Mouse (Mus musculus) thymus, postnatal 4 days (tissue): Measurements from ENCODE around the gene Fabp3.

Experiments used
- DNase-seq: peaks from one replicate; pipeline ENCODE4 v3.0.0; 2021

Gene Fabp3

DNA sequence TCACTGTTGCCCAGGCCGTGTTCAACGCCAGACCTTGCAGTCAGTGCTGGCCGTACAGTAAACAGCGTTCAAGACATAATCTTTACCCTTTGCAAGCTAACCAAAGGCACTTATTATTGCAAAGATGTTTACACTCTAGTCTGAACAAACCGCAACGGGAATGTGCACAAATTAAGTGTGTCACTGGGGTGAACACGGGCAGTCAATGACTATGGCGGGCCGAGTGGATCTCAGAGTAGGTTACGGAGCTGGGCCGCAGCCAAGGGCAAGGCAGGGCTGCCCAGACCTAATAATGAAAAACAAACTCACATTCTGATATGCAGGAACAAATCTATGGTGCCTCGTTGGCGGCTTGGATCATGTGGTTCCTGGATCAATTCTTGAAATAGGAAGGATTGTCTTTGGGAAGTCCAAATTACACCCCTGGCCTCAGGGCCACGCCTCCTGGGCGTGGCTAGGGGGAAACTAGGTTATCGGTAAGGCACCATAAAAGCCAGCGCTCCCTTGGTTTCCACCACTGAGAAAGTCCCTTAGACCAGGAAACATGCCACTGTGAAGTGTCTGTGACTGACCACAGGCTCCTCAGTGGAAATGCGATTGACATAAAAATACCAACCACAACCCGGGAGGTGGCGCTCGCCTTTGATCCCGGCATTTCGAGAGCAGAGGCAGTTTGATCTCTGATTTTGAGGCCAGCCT, 13.2 kb upstream of the Fabp3 start:
- no peak for DNase-seq

DNA sequence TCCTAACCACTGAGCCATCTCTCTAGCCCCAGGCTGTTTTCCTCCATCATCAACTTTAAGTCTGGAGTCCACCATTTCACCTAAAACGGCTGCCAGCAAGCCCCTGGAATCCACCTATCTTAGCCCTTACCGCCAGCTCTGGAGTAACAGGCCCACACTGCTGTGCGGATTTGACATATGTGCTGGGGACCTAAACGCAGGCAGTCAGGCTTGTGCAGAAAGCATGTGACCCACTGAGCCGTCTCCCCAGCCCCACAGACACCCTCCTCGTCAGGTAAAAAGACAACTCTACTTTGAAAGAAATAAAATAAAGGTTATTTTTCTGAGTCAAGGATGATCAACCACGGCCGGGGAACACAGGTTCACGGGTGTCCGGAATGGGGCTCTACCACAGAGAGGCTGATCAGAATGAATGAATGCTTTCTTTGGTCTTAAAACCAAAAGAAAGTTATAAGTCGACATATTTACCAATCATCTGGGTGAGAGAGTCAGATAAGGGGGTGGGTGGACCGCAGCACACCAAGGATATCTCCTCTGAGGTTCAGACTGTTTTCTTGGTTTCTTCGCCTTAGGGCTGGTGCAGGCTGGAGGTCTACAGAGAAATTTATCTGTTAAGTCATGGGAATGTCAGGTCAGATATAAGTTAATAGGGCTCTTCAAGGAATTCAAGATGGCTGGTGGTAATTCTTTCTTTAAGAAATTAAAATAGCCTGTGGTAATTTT, 12.0 kb upstream of the Fabp3 start:
- no peak for DNase-seq

DNA sequence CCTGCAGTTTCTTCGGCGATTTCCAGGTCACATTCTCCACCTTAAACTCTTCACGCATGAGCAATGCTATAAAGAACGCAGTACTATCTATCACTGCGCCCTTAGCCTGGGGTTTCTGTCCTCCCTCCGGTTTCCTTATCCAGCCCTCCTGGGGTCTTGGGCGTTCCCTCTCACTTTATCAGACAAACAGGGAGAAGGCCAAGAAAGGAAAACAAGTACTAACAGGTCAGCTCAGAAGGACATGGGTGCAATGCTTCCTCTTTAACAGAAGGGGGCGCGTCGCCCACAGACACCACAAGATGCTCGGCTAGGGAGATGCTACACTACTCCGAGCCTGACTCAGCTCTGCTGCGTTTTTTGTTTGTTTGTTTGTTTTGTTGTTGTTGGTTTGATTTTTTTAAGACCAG, 11.3 kb upstream of the Fabp3 start:
- DNase-seq = no peak

DNA sequence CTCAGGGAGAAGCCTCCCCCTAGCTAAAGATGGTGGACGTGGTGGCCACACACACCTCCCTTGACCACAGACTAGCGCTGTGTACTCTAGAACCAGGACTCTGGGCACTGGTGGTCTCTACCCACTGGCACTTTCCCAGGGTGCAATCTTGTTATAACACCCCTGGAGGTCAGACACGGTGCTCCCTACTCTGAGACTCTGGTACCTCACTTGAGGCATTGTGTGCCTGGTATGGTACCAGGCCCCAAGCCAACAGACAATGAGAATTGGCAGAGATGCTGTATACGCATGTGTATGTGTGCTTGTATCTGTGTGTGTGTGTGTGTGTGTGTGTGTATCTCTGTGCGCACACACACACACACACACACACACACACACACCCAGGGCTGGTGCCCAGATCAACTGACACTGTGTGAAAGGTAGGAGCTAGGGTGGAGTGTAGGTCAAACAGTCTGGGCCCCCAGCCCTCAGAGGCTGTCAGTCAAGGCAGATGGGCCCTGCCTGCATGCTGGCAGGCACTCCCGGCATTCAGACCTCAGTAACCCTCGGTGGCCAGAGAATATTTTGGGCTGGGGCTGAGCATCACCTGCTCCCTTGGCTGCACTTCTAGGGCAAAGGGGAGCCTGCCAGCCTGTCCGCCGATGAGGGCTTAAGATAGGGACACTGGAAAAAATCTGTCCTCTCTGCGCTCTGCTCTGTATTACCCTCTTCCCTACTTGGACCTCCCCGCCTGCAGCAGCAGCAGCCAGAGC, 9.3 kb upstream of the Fabp3 start:
- DNase-seq = no peak

DNA sequence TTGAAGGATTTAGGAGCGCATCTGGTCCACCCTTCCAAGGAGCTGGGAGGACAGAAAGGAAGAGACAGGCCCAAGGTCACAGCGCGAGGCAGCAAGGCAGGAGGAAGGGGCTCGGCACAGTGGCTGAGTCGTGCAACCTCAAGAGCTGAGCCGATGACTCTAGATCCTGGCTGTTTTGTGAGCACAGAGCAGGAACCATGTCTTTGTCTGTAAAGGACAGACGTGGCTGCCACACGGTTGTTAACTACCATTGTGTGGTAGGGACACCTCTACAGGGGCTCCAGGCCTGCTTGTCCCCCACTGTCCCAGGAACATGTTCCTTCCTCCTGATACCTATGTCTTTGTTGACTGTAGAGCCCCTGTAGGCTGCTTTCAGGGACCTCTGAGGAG, 8.8 kb upstream of the Fabp3 start:
- no peak for DNase-seq

DNA sequence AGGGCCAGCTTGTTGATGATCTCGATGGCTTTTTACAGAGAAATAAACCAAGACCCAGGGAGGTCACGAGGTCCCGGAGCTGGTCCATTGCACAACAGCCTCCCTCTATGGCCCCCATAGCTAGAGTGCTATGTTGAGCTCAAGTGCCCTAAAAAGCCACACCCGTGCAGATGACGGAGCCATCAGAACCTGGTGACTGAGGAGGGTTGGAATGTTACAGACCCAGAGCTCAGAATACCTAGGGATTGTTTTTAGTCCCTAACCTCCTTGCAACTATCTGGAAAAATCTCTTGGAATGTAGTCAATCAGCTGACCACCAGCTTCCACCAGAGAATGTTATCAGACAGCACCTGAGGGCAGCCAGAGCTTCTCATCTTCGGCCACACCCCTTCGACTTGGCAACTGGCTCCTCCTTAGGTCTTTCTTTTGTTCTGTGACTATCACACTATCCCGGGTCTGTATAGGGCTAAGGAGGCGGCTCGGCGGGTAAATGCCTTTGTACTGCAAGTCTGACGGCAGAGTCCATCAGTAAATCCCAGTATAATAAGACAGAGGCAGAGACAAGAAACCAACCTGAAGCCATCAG, 6.0 kb upstream of the Fabp3 start:
- no peak for DNase-seq

DNA sequence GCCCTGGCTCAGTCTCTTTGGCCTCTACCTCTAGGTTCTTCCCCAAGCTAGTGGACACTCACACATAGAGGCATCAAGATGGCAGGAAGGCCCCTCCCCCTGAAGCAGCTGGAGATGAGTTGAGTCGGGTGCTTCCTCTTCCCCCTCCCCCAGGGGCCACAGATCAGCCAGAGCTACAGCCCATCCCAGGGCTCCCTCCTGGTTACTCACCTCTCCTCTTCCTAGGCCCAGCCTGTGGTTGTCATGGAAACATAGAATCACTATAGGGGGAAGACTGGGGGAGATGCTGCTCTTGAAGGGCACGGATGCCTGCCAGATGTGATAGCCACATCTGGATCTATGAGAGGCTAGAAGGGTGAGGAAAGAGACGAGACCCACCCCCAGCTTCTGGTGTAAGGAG, 3.6 kb upstream of the Fabp3 start:
- DNase-seq = no peak

DNA sequence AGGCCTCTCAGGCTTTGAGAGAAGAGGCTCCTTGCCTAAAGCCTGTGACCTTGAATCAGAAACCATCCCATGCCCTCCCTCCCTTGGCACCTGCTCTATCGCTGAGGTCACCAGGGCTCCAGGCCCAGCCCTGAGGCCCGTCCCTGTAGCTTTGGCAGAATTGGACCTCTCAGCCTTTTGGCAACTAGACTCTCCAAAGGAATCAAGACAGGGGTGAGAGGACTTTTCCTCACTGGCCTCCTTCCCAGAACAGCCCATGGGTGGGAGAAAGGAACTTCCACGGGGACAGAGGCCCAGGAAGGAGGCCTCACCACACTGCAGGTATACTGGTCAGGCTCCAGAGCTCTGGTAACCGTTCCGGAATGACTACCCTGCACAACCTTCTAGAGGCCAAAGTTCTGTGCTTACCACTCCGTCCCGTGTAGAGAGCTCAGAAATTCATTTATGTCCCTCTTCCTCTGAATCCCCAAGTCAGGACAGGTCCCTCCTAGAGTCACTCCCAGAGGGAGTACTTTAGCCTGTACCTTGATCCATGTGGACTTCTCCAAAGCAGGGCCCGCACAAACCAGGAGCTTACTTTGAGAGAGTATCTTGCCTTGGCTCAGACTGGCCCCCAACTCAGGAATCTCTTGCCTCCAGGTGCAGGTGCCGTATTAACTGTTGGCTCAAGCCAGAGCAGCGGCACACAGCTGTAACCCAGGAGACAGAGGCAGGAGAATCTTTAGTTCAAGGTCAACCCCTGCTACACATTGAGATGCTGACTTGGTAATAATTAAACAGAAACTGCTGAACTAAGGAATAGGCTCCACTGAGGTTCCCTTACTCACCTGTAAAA, 1.4 kb upstream of the Fabp3 start:
- no peak for DNase-seq

DNA sequence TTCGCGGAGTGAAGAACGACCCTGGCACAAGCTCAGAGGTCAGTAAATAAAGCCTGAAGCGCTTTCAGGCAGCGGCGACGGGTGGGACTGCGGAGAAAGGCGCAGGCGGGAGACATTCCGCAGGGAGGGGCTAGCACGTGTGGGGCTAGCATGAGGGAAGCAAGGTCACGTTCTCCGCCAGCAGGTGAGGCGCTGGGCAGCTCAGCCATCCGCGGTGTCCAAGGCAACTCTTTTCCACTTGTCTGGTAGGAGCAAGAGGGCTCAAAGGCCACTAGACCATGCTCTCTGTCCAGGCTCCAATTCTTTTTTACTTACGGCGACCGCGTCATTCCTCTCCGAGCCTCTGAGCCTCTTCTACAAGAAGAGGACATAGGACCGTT, 554 bp upstream of the Fabp3 start:
- DNase-seq = no peak

DNA sequence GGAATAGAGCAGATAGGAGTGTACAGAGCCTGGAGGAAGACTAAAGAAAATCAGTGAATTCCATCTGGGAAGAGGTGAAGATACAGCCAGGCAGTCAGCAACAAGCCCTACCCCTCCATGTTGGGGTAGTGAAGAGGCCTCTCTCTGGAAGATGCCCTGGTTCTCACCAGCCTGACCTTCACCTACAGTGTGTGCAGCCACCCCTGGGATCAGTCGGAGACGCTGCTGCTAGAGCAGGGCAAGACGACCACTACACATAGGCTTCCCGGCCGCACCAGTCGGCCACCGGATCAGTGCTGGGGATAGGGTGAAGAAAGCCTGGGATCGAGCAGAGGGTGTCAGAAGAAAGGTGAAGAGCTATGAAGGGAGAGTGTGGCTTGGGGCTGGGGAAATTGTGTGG, 859 bp downstream of the Fabp3 start:
- no peak for DNase-seq

DNA sequence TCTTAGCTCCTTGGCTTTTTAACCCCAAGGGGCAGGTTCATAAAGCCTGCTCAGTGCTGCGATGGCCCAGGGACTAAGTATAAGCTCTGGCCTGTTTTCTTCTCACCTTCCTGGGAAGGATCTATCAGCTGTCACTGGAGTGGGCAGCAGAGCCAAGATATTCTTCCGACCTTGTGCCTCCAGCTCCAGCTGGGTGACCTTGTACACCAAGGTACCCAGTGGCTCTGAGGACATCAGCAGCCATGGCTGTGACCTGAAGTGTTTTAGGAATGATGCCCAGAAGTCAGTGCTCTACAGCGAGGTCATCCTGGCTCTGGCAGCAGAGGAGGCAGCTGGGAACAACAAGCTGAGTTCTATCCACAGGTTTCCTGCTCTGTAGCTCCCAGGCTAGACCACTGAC, 4.1 kb downstream of the Fabp3 start:
- no peak for DNase-seq

DNA sequence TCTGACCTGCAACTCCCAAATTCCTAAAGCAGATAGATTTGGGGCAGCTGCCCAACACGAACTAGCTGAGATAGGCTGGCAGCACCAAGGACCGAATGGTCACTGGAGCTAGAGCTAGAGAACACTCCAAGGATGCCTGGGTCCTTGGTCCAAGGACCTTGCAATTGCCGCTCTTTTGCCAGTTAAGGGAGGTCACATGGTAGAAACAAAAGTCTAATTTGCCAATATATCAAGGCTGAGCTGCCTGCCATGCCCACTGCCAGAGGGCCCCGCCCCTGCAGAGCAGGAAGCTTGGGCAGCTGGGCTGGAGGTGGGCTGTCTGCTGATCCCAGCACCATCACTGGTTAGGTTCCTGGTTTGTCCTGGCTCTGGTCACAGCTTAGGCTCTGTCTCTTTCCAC, 5.2 kb downstream of the Fabp3 start:
- no peak for DNase-seq

DNA sequence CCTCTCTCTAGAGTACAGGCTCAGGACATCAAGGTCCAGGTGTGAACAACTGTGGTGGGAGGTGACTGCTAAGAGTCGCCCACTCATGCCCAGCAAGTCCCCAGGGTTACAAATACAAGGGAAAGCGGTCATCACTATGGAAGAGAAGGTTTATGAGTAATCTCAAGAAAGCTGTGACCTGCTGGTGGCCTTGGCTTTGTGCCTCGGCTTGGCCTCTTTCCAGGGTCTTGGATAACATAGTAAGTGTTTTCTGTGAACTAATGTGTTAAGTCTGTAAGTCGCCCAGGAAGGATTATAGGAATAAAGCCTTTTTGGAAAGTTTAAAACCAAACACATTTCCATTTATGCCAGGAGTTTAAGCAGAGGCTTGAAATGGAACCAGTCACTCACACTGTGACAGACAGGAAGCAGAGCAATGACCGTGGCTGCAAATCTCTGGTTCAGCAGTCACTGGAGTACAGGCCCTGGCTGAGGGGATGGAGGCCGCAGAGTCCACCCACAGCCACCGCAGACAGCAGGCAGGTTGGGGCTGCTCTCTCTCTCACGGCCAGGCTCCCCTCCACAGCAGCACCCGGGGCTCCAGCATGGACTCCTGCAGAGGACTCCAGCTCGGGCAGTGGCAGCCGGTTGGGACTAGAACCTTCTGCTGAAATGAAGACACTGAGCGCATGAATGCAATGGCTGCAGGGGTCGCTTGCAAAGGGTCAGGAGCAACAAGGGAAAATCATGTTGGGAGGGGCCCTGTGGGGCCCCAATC, 7.6 kb downstream of the Fabp3 start:
- DNase-seq = no peak

DNA sequence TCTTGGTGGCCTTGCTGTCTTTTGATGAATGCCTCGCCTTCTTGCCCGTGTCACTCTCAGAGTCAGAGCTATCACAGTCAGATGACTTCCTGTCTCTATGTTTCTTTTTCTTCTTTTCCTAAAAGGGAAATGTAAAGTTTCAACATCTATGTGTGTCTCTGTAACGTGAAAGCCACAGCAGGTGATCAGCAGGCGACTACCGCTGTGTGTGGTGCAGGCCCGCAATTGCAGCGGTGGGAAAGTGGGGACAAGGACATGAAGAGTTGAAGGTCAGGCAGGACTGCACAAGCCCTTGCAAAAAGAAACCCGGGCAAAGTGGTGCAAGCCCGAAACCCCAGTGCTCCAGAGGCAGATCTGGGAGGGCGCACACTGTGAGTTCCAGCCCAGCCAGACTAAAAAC, 8.3 kb downstream of the Fabp3 start:
- DNase-seq = no peak

DNA sequence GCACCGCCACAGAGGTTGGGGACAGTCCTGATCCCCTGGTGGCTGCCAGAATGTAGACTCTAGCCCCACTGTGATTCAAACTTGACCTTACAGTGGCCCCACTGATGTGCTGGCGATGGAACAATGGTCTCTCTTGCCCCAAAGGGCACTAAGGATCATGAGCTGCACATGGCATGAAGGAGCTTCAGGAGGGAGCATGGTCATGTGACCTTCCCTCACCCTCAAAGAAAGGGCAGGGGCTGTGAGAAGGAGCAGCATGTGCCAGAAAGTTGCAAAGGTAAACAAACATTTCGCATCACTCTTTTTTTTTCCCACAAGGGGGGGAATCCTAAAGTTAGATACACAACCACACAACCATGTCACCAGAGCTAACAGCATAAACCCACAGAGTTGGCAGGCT, 9.7 kb downstream of the Fabp3 start:
- no peak for DNase-seq

DNA sequence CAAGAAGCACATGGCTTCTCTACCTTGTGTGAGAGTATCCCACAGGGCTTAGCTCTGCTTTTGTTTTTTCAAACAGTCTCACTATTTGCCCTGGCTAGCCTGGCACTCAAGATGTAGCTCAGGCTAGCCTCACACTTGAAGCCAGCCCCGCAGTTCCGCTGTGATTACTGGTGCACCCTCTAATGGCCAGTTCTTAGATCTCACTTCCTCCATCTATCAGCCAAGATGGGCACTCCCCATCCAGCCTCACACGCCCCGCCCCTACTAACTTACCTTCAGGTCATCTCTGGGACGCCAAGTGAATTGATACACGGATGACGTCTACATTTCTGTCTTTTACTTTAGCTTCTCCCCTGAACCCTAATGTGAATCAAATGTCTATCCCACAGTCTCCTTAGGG, 11.2 kb downstream of the Fabp3 start:
- no peak for DNase-seq

DNA sequence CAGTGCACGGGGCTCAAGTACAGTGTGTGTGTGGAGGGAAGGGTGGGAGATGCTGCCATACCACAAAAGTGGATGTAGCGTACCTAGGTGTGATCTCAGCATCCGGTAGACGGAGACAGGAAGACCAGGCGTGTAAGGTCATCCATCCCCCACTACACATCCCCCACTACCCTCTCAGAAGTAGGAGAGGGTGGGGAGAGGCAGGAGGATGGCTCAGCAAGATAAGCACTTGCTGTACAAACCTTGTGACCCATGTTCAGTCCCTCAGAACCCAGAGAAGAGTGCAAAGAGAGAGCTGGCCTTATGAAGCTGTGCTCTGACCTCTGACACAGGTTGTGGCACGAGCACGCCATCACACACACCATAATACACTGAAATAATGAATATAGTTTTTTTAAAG, 13.2 kb downstream of the Fabp3 start:
- DNase-seq = no peak

DNA sequence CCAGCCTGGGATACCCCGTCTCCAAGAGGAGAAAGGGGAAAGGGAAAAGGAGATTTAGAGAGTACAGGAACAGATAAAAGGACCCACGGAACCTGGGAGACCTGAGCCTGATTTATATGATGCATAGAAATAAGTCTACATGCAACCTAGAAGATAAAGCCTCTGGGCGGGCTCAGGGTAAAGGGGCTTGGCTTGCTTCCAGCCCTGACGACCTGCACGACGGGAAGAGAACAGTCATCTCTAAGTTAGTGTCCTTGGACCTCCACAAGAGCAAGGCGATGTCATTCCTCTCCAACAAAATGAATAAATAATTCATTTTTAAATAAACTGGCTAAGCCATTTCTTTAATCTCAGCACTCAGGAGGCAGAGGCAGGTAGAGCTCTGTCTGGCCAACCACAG, 14.2 kb downstream of the Fabp3 start:
- no peak for DNase-seq

DNA sequence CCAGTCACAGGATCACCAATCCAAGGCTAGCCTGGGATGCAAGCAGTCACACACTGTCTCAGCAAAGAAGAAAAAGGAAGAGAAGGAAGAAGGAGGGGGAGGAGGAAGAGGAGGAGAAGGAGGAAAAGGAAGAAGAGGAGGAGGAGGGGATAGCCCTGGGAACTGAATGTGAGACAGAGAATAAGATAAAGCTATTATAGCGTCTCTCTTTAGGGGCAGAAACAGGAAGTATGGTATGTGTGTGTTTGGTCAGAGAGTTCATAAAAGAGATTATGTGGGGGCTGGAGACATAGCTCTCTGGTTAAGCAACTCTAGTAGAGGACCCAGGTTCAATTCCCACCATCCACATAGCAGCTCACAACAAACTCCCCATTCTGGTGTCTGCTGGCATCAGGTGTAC, 14.8 kb downstream of the Fabp3 start:
- DNase-seq = no peak

DNA sequence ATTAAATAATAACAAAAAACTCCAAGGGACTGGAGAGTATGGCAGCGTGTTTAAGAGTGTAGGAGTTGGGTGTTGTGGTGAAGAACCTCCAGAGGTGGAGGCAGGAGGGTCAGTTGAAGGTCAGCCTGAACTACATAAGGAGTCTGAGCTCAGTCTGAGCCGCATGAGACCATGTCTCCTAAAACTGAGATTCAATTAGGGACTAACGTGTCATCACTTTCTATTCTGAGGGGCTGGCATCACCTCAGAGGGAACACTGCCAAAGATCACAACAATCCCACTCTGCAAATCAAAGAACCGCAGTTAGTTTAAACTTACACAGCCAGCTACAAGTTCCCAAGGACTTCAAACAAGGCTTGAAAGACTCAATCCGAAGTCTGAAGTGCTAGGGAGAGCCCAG, 15.2 kb downstream of the Fabp3 start:
- no peak for DNase-seq

DNA sequence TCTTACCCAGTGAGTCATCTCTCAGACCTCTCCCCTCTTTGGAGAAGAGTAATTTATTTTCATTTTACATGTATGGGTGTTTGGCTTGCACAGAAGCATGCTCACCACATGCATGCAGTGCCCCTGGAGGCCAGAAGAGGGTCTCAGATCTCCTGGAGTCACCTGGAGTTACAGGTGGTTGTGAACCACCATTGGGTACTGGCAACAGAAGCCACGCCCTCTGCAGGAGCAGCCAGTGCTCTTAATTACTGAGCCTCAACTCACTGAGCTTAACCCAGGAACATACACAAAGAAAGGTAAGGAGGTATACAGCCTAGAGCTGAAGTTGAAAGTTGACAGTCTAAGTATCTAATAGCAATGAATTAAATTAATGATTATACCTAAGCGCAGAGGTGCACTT, 17.1 kb downstream of the Fabp3 start:
- DNase-seq = no peak

DNA sequence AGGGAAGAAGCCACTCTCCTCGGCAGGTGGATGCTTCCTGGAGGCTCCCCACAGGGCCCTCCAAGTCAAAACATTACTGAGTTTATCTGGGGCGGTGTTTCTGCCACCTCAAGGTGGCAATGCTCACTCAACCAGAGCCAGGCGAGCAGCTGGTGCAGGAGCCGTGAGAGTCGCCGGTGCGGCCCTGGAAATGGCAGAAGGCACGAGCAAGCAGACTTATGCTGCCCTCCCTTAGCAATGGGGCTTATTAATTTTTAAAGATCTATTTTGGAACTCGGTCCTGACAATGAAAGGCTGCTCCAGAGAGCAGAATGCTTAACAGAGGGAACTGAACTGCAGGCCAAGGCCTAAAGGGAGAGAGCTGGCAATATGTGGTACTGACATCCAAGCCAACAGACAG, 19.0 kb downstream of the Fabp3 start:
- DNase-seq = no peak
